Mouse (Mus musculus): ENCODE measurements around the gene Kcnf1. TPM values are rescaled to one million over a fixed set of nuclear protein-coding genes. Genes with fewer than 3 reads are reported as not detected.
"Not testable (repeated sequence)": the region's sequence is repeated elsewhere in the genome, so short reads cannot be mapped to it uniquely, and the experiment has no call there.

Gene Kcnf1
- polyA plus RNA-seq, 1 experiment from 2014 or later = 1.9 TPM

DNA sequence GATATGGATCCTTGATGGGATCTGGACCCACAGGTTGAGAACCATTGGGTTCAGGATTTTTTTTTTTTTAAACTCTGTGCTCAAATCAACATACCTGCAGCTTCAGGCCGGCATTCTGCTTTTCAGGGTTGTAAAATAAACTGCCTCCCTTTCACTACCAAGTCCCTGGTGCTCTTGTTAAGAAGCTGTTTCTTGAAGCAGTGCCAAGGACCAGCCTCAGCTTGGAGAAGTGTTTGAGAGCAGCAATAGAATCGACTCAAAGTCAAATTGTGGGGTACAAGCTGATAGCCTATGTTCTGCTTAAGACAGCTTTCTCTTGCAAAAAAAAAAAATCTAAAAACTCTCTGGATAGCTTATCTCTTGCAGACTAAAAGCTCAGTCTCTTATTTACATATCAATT is 34.9 kb downstream of the Kcnf1 start:
- H3K9ac ChIP-seq (ENCODE audit: low read length) = no peak overlapping the region
- no peaks in the 10 kb centered on the region for H3K4me1 ChIP-seq (ENCODE audit: control insufficient read depth, insufficient read depth, low read length)
- WGBS = 23% methylated on average over 2 of the region's 2 CpGs
- no peak overlapping the region for H3K27ac ChIP-seq (ENCODE audit: low read depth, low read length)
- H3K9me3 ChIP-seq (replicated peaks; ENCODE audit: control insufficient read depth, low read length) = no peaks in the 10 kb centered on the region
- H3K36me3 ChIP-seq (ENCODE audit: control insufficient read depth, insufficient read depth, low read length) = no peaks in the 10 kb centered on the region
- H3K4me3 ChIP-seq (ENCODE audit: low read depth, low read length) = no peak overlapping the region
- H3K27me3 ChIP-seq (replicated peaks; ENCODE audit: control insufficient read depth, insufficient read depth, low read length) = no peaks in the 10 kb centered on the region
- no peak overlapping the region for H3K4me2 ChIP-seq (ENCODE audit: low read length)
- peak; percentile 20 for DNase-seq (ENCODE audit: low spot score)
- no peak for ATAC-seq

DNA sequence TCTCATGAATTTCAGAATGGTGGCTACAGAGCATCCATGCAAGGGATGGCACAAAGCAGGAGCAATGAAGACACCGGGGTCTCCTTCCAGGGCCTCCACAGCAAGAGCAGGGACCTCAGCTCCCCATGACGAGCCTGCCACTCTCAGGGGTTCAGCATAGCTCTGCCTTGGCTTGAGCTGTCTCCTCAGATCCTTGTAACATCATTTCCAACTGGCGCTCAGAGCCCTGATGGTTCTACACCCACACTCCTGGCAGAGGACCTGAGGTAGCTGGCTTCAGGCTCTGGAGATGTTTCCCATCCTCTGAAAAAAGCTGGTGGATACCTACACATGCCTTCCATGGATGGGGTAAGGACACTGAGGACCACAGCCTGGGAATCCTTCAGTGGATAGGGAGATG is 36.3 kb downstream of the Kcnf1 start:
- H3K4me3 ChIP-seq (ENCODE audit: low read depth, low read length) = no peak overlapping the region
- WGBS = 92% methylated on average over 3 of the region's 3 CpGs
- H3K9ac ChIP-seq (ENCODE audit: low read length) = no peak overlapping the region
- no peak overlapping the region for H3K27ac ChIP-seq (ENCODE audit: low read depth, low read length)
- H3K4me1 ChIP-seq (ENCODE audit: control insufficient read depth, insufficient read depth, low read length) = no peaks in the 10 kb centered on the region
- DNase-seq (ENCODE audit: low spot score) = no peak
- no peaks in the 10 kb centered on the region for H3K9me3 ChIP-seq (replicated peaks; ENCODE audit: control insufficient read depth, low read length)
- no peak overlapping the region for H3K4me2 ChIP-seq (ENCODE audit: low read length)
- H3K27me3 ChIP-seq (replicated peaks; ENCODE audit: control insufficient read depth, insufficient read depth, low read length) = no peaks in the 10 kb centered on the region
- H3K36me3 ChIP-seq (ENCODE audit: control insufficient read depth, insufficient read depth, low read length) = no peaks in the 10 kb centered on the region
- ATAC-seq = no peak

DNA sequence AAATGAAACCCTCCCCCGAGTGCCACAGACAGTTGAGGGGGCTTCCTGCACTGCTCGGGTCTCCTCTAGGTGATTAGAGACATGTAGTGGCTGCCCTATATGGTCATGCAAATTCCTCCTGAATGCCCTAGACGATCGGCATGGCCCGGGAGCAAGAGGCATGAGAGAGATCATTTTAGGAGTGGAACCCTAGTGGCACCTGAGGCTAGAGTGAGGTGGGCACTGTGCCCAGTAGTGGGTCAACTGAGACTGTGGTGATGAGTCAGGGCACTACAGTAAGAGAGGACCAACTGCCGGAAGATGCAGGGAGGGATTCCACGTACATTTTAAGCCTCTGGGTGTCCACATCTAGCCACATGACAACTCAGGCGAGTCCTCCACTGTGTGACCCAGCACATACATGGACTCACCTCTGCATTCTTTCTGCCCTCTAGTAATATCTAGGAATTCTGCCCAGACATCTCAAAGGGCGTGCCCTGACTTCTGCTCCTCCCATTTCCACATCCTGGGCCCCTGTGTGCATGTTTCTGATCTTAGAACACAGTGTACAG is 42.1 kb downstream of the Kcnf1 start:
- no peak for ATAC-seq
- H3K27me3 ChIP-seq (replicated peaks; ENCODE audit: control insufficient read depth, insufficient read depth, low read length) = no peaks in the 10 kb centered on the region
- no peaks in the 10 kb centered on the region for H3K36me3 ChIP-seq (ENCODE audit: control insufficient read depth, insufficient read depth, low read length)
- no peak for DNase-seq (ENCODE audit: low spot score)
- WGBS = 81% methylated on average over 9 of the region's 9 CpGs
- H3K27ac ChIP-seq (ENCODE audit: low read depth, low read length) = no peak overlapping the region
- no peaks in the 10 kb centered on the region for H3K4me1 ChIP-seq (ENCODE audit: control insufficient read depth, insufficient read depth, low read length)
- H3K4me2 ChIP-seq (ENCODE audit: low read length) = no peak overlapping the region
- H3K9me3 ChIP-seq (replicated peaks; ENCODE audit: control insufficient read depth, low read length) = no peaks in the 10 kb centered on the region
- H3K4me3 ChIP-seq (ENCODE audit: low read depth, low read length) = no peak overlapping the region
- H3K9ac ChIP-seq (ENCODE audit: low read length) = no peak overlapping the region

DNA sequence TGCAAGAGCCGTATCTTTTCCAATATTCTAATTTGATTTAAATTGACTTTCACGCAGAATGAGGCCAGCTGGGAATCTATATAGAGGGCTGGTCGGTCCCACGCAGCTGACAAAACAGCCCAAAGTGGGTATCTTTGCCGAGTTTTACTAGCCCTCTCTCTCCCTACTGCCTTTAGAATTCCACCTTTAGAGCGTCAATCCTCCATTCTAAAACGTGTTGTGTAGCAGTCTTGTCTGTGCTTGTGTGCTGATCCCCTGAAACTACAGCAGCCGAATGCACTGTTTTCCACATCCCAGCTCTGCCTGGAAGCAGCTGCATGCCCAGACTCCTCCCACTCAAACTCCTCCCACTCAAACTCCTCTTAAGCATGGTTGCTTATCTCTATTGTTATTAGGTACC is 44.4 kb downstream of the Kcnf1 start:
- Histone ChIP-seq H3K4me3 (ENCODE audit: low read depth, low read length) (no peak overlapping the region), H3K36me3 (ENCODE audit: control insufficient read depth, insufficient read depth, low read length) (no peaks in the 10 kb centered on the region), H3K27ac (ENCODE audit: low read depth, low read length) (no peak overlapping the region), H3K4me2 (ENCODE audit: low read length) (no peak overlapping the region), H3K9me3 (replicated peaks; ENCODE audit: control insufficient read depth, low read length) (no peaks in the 10 kb centered on the region), H3K9ac (ENCODE audit: low read length) (no peak overlapping the region), H3K4me1 (ENCODE audit: control insufficient read depth, insufficient read depth, low read length) (no peaks in the 10 kb centered on the region), H3K27me3 (replicated peaks; ENCODE audit: control insufficient read depth, insufficient read depth, low read length) (no peaks in the 10 kb centered on the region)
- DNase-seq (ENCODE audit: low spot score) = no peak
- ATAC-seq = no peak
- WGBS = 65% methylated on average over 8 of the region's 8 CpGs

DNA sequence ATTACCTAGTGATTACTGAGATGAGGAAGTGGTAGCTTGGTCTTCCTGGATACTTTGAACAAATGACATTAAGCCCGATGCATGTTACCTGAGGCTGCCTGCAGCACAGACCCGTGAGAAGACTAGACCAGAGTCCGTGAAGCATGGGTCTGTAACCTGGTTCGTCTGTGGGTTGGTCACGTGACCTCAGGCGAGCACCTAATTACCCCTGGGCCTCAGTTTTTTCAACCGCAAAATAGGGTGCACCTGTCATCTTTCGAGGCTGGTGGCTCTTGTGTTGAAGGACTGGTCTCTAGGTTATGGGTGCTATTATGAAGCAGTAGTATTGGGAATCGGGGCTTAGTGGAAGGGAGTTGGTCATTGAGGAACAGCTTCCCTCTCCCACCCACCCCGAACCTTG is 45.1 kb downstream of the Kcnf1 start:
- no peaks in the 10 kb centered on the region for H3K27me3 ChIP-seq (replicated peaks; ENCODE audit: control insufficient read depth, insufficient read depth, low read length)
- H3K36me3 ChIP-seq (ENCODE audit: control insufficient read depth, insufficient read depth, low read length) = no peaks in the 10 kb centered on the region
- H3K4me3 ChIP-seq (ENCODE audit: low read depth, low read length) = no peak overlapping the region
- 92% methylated on average over 10 of the region's 10 CpGs for WGBS
- DNase-seq (ENCODE audit: low spot score) = no peak
- H3K9ac ChIP-seq (ENCODE audit: low read length) = no peak overlapping the region
- H3K27ac ChIP-seq (ENCODE audit: low read depth, low read length) = no peak overlapping the region
- ATAC-seq = no peak
- no peaks in the 10 kb centered on the region for H3K9me3 ChIP-seq (replicated peaks; ENCODE audit: control insufficient read depth, low read length)
- no peaks in the 10 kb centered on the region for H3K4me1 ChIP-seq (ENCODE audit: control insufficient read depth, insufficient read depth, low read length)
- no peak overlapping the region for H3K4me2 ChIP-seq (ENCODE audit: low read length)

DNA sequence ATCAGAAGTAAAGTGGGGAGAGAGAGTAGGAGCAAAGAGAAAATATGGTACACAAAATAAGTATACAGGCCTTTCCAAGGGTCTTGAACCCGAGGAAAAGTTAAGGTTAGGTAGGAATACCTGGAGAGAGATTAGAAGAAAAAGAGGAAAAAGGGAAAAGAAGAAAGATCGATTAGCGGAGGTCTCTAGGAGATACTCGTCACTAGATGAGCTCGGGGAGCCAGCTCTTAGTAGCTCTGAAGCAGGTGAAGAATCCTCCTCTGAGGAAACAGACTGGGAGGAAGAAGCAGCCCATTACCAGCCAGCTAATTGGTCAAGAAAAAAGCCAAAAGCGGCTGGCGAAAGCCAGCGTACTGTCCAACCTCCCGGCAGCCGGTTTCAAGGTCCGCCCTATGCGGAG is 53.8 kb downstream of the Kcnf1 start:
- not testable (repeated sequence) for H3K36me3 ChIP-seq (ENCODE audit: control insufficient read depth, insufficient read depth, low read length); H3K9ac ChIP-seq (ENCODE audit: low read length); H3K4me3 ChIP-seq (ENCODE audit: low read depth, low read length); H3K4me2 ChIP-seq (ENCODE audit: low read length); DNase-seq (ENCODE audit: low spot score); H3K4me1 ChIP-seq (ENCODE audit: control insufficient read depth, insufficient read depth, low read length); H3K9me3 ChIP-seq (replicated peaks; ENCODE audit: control insufficient read depth, low read length); H3K27me3 ChIP-seq (replicated peaks; ENCODE audit: control insufficient read depth, insufficient read depth, low read length); ATAC-seq; H3K27ac ChIP-seq (ENCODE audit: low read depth, low read length)
- 99% methylated on average over 11 of the region's 12 CpGs for WGBS

Other genes with a start within 250 kb of the Kcnf1 start
- 0.94 and 2.1 TPM in 2 replicates for gene Pqlc3, start 176.5 kb downstream of the Kcnf1 start, polyA plus RNA-seq (2014; fragmentation: Nextera tagmentation; extraction: Ambion mirVana)
- 2.8 and 4.9 TPM in 2 replicates for gene 2410004P03Rik, start 165.2 kb downstream of the Kcnf1 start, polyA plus RNA-seq (2014; fragmentation: Nextera tagmentation; extraction: Ambion mirVana)
- 357 and 368 TPM in 2 replicates for gene Pdia6, start 89.7 kb upstream of the Kcnf1 start, polyA plus RNA-seq (2014; fragmentation: Nextera tagmentation; extraction: Ambion mirVana)
- gene Atp6v1c2, start 152.5 kb upstream of the Kcnf1 start, polyA plus RNA-seq (2014; fragmentation: Nextera tagmentation; extraction: Ambion mirVana) = 0.20 and 0.32 TPM in 2 replicates
- 19.5 and 19.6 TPM in 2 replicates for gene Nol10, start 171.6 kb upstream of the Kcnf1 start, polyA plus RNA-seq (2014; fragmentation: Nextera tagmentation; extraction: Ambion mirVana)

Measured in forebrain, embryonic 14.5 days (tissue).